Comparison of ENCODE assay signal across 18 mouse cellular contexts in the genomic region with DNA sequence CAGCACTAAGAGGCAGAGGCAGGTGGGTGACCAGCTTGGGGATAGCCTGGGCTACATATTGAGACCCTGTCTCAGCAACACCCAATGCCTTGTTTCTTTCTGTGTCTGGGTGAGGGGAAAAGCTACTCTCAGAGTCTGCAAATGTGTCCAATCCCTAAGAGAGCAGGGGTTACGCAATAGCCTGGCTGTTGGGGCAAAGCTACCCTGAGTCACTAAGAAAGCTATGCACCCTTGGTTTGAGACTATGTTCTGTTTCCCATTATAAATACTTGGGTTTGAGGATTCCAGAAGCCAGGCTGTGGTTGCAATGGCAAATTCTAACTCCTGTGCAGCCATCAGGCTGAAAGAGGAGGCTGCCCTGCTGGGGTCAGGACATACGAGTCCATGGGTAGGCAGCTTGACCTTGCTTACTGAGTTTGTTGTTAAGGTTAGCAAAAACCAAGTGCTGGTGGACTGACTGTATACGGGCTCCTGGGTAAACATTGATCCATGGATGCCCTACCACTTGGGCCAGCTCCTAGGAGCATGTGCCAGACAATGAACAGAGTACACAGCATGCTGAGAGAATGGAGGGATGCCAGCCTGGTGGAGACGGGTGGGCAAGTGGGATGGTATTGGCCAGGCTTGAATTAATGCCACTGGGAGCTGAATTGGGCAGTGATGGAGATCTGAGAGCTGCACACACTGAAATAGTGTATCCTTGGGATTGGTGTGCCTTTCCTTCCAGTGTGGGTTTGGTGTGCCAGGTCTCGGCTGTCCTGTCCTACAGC. TPM values are rescaled to one million over a fixed set of nuclear protein-coding genes. Genes with fewer than 3 reads are reported as not detected.
DNase-seq lines count a peak whose midpoint lies in the region; ATAC-seq lines count a peak whose summit lies in the region.
"Had no signal": no experiment of that assay in that cellular context is flagged by ENCODE, and none has a peak within 500 bp of the region (broad histone marks: within the 10 kb centered on the region; RNA-seq: fewer than 3 reads in every experiment).

No protein-coding gene starts in this region.

- intact Hi-C loops in left cerebral cortex, postnatal 25 days (cut with DNase I): no loop called here

- H3K4me2 ChIP-seq in kidney, embryonic 14.5 days (replicated peaks; ENCODE audit: low read depth, low read length): no peak overlapping the region
- H3K4me2 ChIP-seq: limb, embryonic 12.5 days; midbrain, embryonic 13.5 days; neural tube, embryonic 12.5 days had no signal

- 91% methylated on average over 5 of the region's 5 CpGs for WGBS in kidney, embryonic 14.5 days

- peak; percentile 47 to 61 for DNase-seq in cerebellum, postnatal 14 days
- DNase-seq in kidney, adult 8-10 months: peak; percentile 10 to 52
- DNase-seq in Muller cell, postnatal 12 days (ENCODE audit: inconsistent ontology term): peak; percentile 69
- peak; percentile 18 for DNase-seq in lung, postnatal 25 days (ENCODE audit: low spot score)
- no peak for DNase-seq in ovary, postnatal 36 days (ENCODE audit: low spot score)
- DNase-seq in left cerebral cortex, postnatal 25 days (ENCODE audit: low spot score in 2 of 2): no peak
- DNase-seq: cerebellum, postnatal 25 days; layer of hippocampus, adult 9-11 months; liver, postnatal 0 days; retina, postnatal 1 day had no signal

- H3K9ac ChIP-seq in kidney, embryonic 14.5 days (ENCODE audit: low read depth, low read length): no peak overlapping the region
- H3K9ac ChIP-seq: limb, embryonic 12.5 days; liver, postnatal 0 days; midbrain, embryonic 13.5 days; neural tube, embryonic 12.5 days had no signal

- no peak overlapping the region for H3K4me3 ChIP-seq in kidney, embryonic 14.5 days (ENCODE audit: low read length)
- H3K4me3 ChIP-seq: limb, embryonic 12.5 days; midbrain, embryonic 13.5 days; neural tube, embryonic 12.5 days had no signal

- H3K9me3 ChIP-seq in kidney, embryonic 14.5 days (ENCODE audit: control insufficient read depth, low read length): no peaks in the 10 kb centered on the region
- H3K9me3 ChIP-seq: limb, embryonic 12.5 days; midbrain, embryonic 13.5 days; neural tube, embryonic 12.5 days had no signal

- no peaks in the 10 kb centered on the region for H3K27me3 ChIP-seq in kidney, embryonic 14.5 days (ENCODE audit: control insufficient read depth, insufficient read depth, low read length)
- H3K27me3 ChIP-seq: limb, embryonic 12.5 days; midbrain, embryonic 13.5 days; neural tube, embryonic 12.5 days had no signal

- H3K4me1 ChIP-seq in kidney, embryonic 14.5 days (ENCODE audit: control insufficient read depth, insufficient read depth, low read length): no peaks in the 10 kb centered on the region
- H3K4me1 ChIP-seq: limb, embryonic 12.5 days; midbrain, embryonic 13.5 days; neural tube, embryonic 12.5 days had no signal

- no peak for ATAC-seq in cerebellum, adult (ENCODE audit: insufficient number of reproducible peaks, low FRiP score, low TSS enrichment)
- ATAC-seq in kidney, embryonic 14.5 days (ENCODE audit: low FRiP score, low TSS enrichment): no peak
- ATAC-seq: CD4-positive, CD25-positive, alpha-beta regulatory T cell, adult 4 months; forebrain, embryonic 16.5 days; inflammation-experienced regulatory T-cells, adult 6 months; liver, postnatal 0 days; midbrain, embryonic 13.5 days had no signal

- peaks cover 75% of the 10 kb centered on the region for H3K36me3 ChIP-seq in kidney, embryonic 14.5 days (ENCODE audit: control insufficient read depth, insufficient read depth, low read length)

- H3K27ac ChIP-seq in kidney, embryonic 14.5 days (ENCODE audit: low read depth, low read length): no peak overlapping the region
- H3K27ac ChIP-seq: limb, embryonic 12.5 days; midbrain, embryonic 13.5 days; neural tube, embryonic 12.5 days had no signal

RNA-seq across cellular contexts. Expression of a gene that starts 39.7 kb away (rescaled TPM):
- polyA plus RNA-seq in kidney, embryonic 14.5 days (2014; fragmentation: Nextera tagmentation; extraction: Ambion mirVana): 174 and 188 TPM in 2 replicates
- 10 to 100 TPM; 10.3 to 10.8 TPM for total RNA-seq in left cerebral cortex, postnatal 25 days (2021)
- polyA plus RNA-seq: CD4-positive, CD25-positive, alpha-beta regulatory T cell, adult 4 months; inflammation-experienced regulatory T-cells, adult 6 months had no signal

Comparison
In these comparisons a context has a peak if more than half of its experiments do, and no peak if none do; other contexts are left out.
1. DNase-seq: peak in cerebellum, postnatal 14 days (2 of 2), kidney, adult 8-10 months (2 of 2), Muller cell, postnatal 12 days (single experiment) and lung, postnatal 25 days (single experiment); none in ovary, postnatal 36 days (single experiment) and left cerebral cortex, postnatal 25 days (0 of 2).